Mouse (Mus musculus): ENCODE data around the gene Pjvk. TPM values are rescaled to one million over a fixed set of nuclear protein-coding genes. Genes with fewer than 3 reads are reported as not detected.
A peak's percentile ranks its signal among the peaks of the same experiment; 100 is the strongest.

The Pjvk gene
- polyA plus RNA-seq, 1 experiment from 2014 or later, result 0.65 TPM

DNA sequence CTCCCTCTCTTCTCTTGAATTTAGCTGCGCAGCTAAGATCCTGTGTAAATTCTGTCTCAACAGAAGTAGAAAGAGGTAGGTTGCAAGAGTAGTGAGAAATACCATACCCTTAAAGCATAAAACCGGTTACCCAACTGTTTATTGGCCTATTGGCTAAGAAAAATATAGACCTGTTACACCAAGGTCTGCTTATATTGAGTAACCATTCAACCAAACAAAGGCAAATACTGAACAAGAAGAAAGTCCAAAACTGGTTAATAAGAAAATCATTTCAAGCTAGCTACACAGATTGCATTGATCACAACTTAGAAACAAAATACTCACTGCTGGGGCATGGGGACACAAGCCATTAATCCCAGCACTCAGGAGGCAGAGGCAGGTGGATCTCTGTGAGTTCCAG lies 8.6 kb upstream of the Pjvk start:
- H3K9me3 ChIP-seq, result no peaks in the 10 kb centered on the region
- no peaks in the 10 kb centered on the region for H3K27me3 ChIP-seq (replicated peaks)
- no peak for ATAC-seq (replicated peaks)
- no peak overlapping the region for H3K27ac ChIP-seq
- 98% methylated on average over 2 of the region's 2 CpGs for WGBS
- no peak overlapping the region for H3K4me2 ChIP-seq
- no peaks in the 10 kb centered on the region for H3K4me1 ChIP-seq
- H3K9ac ChIP-seq, result no peak overlapping the region
- no peak overlapping the region for H3K4me3 ChIP-seq
- H3K36me3 ChIP-seq (replicated peaks), result peaks cover 58% of the 10 kb centered on the region

DNA sequence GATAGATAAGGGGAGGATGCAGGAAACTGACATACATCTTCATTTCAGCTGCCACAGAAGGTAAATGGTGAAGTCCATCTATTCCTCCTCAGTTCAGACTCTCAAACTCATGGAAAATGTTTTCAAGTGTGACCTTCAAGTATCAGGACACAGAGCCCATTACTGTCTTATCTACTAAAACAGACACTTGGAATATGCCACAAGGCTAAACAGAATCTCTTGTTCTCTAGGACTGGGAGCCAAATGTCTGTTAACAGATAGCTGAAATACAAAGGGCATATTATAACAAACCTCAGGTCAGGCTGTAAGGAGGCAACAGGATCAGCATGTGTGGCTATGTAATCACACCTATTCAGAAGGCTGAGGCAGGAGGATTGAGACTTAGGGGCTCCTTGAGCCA lies 4.5 kb upstream of the Pjvk start:
- no peak for ATAC-seq (replicated peaks)
- Histone ChIP-seq H3K4me2 (no peak overlapping the region), H3K9ac (no peak overlapping the region), H3K27me3 (replicated peaks) (no peaks in the 10 kb centered on the region), H3K27ac (no peak overlapping the region), H3K4me3 (no peak overlapping the region), H3K36me3 (replicated peaks) (peaks cover 30% of the 10 kb centered on the region), H3K9me3 (no peaks in the 10 kb centered on the region), H3K4me1 (peaks cover 19% of the 10 kb centered on the region)

DNA sequence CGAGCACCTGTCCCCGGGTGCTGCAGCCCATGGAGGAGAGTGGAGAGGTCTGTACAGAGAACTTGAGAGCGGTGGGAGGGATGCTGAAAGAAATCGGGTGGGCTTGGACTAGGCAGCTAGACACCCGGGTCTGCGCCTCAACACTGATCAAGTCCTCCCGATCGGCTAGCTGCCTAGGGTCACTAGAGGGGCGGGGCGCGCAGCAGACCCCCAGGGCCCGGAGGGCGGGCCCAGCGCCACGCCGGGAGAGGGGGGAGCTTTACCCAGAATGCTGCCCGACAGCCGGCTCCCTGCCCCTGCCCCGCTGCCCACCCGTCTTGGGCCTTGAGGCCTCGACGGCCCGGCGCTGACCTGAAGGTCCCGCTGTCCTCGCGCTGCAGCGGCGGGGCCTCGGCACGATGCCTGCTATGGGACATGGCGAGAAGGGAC lies 821 bp upstream of the Pjvk start:
- peak; percentile 65 for ATAC-seq (replicated peaks)
- Histone ChIP-seq H3K9me3 (no peaks in the 10 kb centered on the region), H3K9ac (peak overlapping the region; percentile 79), H3K27ac (peak overlapping the region; percentile 93), H3K36me3 (replicated peaks) (peaks cover 8% of the 10 kb centered on the region; the same call in 1 of the 2 replicates), H3K4me1 (peaks cover 21% of the 10 kb centered on the region), H3K4me3 (peak overlapping the region; percentile 84), H3K4me2 (peak overlapping the region; percentile 61), H3K27me3 (replicated peaks) (no peaks in the 10 kb centered on the region)
- WGBS, result under 1% methylated on average over 32 of the region's 32 CpGs

DNA sequence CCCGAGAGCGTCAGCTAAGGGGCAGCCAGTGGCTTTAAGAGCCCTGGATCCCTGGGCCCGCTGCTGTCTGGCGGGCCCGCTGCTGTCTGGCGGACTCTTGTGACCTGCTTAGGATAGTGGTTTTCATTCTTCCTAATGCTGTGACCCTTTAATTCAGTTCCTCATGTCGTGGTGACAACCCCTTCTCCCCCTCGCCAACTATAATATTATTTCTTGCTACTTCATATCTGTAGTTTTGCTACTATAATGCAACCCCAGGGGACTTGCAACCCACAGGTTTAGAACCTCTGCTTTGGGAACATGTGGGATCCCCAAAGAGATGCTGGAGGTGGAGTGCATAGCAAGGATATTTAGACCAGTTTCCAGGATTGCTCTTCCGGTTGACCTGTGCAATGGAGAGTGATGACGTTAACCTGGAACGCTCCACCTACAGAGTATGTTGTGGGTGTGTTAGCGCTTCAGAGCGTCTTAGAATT lies 428 bp downstream of the Pjvk start:
- Histone ChIP-seq H3K36me3 (replicated peaks) (no peaks in the 10 kb centered on the region), H3K4me2 (peak overlapping the region; percentile 61), H3K9me3 (no peaks in the 10 kb centered on the region), H3K4me3 (peak overlapping the region; percentile 84), H3K4me1 (peaks cover 21% of the 10 kb centered on the region), H3K9ac (peak overlapping the region; percentile 27; the same call in 1 of the 2 replicates), H3K27ac (peak overlapping the region; percentile 93), H3K27me3 (replicated peaks) (no peaks in the 10 kb centered on the region)
- peak; percentile 47 for ATAC-seq (replicated peaks)
- whole genome bisulfite sequencing, result 27% methylated on average over 13 of the region's 13 CpGs

DNA sequence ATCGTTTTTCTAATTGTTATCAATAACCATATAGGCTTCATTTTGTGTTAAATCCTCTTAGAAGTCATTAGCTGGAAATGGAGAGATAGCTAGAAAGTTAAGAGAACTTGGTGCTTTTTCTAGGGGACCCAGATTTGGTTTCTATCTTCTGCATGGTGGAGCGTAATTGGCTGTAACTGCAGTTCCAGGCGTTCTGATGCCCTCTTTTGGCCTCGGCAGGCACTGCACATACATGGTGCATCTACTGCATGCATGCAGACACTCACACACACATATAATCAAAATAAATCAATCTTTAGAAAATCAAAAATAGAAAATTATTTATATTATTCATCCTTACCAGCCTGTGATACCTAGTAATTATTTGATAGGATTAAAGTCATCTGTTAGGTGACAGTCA lies 4.8 kb downstream of the Pjvk start:
- H3K9ac ChIP-seq, result no peak overlapping the region
- no peaks in the 10 kb centered on the region for H3K27me3 ChIP-seq (replicated peaks)
- WGBS, result 92% methylated on average over 4 of the region's 4 CpGs
- H3K9me3 ChIP-seq, result no peaks in the 10 kb centered on the region
- H3K4me1 ChIP-seq, result 0 out of 2 replicates have a peak, but pooled peaks cover 5% of the 10 kb centered on the region
- H3K4me2 ChIP-seq, result no peak overlapping the region
- ATAC-seq (replicated peaks), result no peak
- no peak overlapping the region for H3K4me3 ChIP-seq
- no peak overlapping the region for H3K27ac ChIP-seq
- no peaks in the 10 kb centered on the region for H3K36me3 ChIP-seq (replicated peaks)

DNA sequence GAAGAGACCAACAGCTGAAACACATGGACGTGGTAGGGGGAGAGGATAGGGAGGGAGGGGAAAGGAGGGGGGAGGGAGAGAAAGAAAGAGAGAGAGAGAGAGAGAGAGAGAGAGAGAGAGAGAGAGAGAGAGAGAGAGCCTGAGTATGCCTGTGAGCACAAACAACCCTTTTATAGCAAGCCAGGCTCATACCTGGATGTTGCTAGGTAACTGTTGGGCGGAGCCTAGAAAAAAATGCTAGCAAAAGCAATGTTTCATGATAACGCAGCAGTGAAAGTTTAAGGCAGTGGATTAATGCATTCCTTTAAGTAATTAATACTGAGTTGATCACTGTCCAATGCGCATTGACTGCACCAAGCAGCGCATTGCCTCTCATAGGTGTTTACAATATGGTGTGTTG lies 6.4 kb downstream of the Pjvk start:
- Histone ChIP-seq H3K36me3 (replicated peaks) (no peaks in the 10 kb centered on the region), H3K9me3 (no peaks in the 10 kb centered on the region), H3K27ac (no peak overlapping the region), H3K27me3 (replicated peaks) (no peaks in the 10 kb centered on the region), H3K4me1 (no peaks in the 10 kb centered on the region), H3K4me2 (no peak overlapping the region), H3K9ac (no peak overlapping the region), H3K4me3 (no peak overlapping the region)
- WGBS, result 76% methylated on average over 5 of the region's 5 CpGs
- no peak for ATAC-seq (replicated peaks)

DNA sequence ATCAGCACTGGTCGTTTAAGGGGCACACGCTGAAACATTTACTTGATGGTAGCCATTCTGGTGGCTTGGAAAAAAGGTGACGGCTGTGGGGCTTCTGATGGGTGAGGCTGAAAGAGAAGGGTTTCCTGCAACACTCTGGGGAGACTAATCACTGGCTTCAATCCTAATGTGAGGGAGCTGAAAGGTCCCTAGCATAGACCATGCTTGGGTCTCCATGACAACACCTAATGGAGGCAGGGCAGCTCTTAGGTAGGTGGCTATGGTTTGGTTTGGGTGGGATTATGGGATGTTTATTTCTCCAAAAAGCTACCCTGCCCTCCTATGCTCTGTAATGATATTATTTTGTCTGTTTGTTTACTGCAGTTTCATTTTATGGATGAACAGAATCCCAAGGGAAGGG lies 7.2 kb downstream of the Pjvk start:
- Histone ChIP-seq H3K27me3 (replicated peaks) (no peaks in the 10 kb centered on the region), H3K36me3 (replicated peaks) (no peaks in the 10 kb centered on the region), H3K4me2 (no peak overlapping the region), H3K9ac (no peak overlapping the region), H3K4me3 (no peak overlapping the region), H3K4me1 (no peaks in the 10 kb centered on the region), H3K9me3 (no peaks in the 10 kb centered on the region), H3K27ac (no peak overlapping the region)
- 0 out of 2 replicates have a peak, but pooled peaks have one; percentile 46 for ATAC-seq (replicated peaks)
- 79% methylated on average over 3 of the region's 3 CpGs for WGBS

DNA sequence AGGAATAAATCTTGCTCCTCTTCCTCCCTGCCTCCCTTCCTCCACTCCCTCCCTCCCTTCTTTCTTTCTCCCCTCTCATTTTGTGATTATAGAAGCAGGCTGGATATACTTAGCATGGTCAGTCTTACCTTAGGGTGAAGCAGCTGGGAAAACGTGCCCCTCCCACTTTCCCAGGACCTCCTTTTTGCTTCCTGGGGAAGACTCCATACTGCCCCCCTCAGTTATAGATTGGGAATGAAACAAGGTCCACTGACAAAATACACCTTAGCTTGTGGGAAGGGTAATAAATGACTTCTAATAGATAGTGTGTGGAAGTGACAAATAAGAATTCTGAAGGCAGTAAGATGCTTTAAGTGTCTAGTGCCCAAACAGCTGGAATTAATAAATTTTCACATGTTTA lies 7.7 kb downstream of the Pjvk start:
- Histone ChIP-seq H3K27ac (no peak overlapping the region), H3K4me1 (no peaks in the 10 kb centered on the region), H3K4me3 (no peak overlapping the region), H3K9ac (no peak overlapping the region), H3K27me3 (replicated peaks) (no peaks in the 10 kb centered on the region), H3K4me2 (no peak overlapping the region), H3K36me3 (replicated peaks) (no peaks in the 10 kb centered on the region), H3K9me3 (no peaks in the 10 kb centered on the region)
- 14% methylated on average over 1 of the region's 1 CpGs for WGBS
- ATAC-seq (replicated peaks), result no peak

DNA sequence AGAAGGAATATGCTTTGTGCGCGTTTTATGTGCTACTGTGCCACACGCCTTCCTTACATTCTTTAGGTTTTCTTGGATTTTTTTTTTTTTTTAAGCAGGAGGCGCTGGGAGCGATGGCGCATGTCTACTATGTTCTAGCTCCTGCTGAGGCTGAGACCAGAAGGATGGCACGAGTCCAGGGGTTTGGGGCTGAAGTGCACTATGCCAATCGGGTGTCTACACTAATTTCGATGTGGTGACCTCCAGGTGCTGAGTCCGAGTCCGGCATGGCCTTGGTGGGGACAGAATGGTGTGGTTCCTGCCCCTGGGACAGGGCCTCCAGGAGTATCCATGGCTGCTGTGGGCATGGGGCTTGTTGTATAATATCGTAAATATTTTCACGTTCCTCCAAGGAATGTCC lies 10.3 kb downstream of the Pjvk start:
- Histone ChIP-seq H3K4me3 (no peak overlapping the region), H3K9ac (no peak overlapping the region), H3K4me2 (no peak overlapping the region), H3K9me3 (no peaks in the 10 kb centered on the region), H3K4me1 (no peaks in the 10 kb centered on the region), H3K36me3 (replicated peaks) (no peaks in the 10 kb centered on the region), H3K27me3 (replicated peaks) (no peaks in the 10 kb centered on the region), H3K27ac (no peak overlapping the region)
- ATAC-seq (replicated peaks), result no peak
- 84% methylated on average over 13 of the region's 13 CpGs for WGBS

DNA sequence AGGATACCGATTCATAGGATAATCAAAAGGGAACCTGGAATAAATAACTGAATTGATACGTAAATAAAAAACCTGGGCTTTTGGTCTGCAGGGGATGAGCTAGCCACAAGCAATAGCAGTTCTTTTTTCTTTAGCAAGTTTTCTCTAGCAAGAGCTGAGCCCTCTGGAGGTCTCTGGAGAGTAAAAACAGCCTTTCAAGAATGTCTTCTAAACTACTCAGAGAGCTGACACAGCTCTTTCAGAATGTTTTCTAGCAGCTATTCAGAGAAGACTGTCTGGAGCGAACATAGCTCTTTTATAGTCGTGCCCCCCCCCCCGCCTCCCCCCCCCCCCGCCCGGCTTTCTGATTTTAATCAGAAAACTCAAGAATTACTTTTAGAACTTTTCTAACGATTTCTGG lies 11.1 kb downstream of the Pjvk start:
- Histone ChIP-seq H3K9ac (no peak overlapping the region), H3K9me3 (no peaks in the 10 kb centered on the region), H3K27me3 (replicated peaks) (no peaks in the 10 kb centered on the region), H3K4me2 (no peak overlapping the region), H3K36me3 (replicated peaks) (no peaks in the 10 kb centered on the region), H3K4me3 (no peak overlapping the region), H3K27ac (no peak overlapping the region), H3K4me1 (no peaks in the 10 kb centered on the region)
- 60% methylated on average over 5 of the region's 8 CpGs for WGBS
- no peak for ATAC-seq (replicated peaks)

DNA sequence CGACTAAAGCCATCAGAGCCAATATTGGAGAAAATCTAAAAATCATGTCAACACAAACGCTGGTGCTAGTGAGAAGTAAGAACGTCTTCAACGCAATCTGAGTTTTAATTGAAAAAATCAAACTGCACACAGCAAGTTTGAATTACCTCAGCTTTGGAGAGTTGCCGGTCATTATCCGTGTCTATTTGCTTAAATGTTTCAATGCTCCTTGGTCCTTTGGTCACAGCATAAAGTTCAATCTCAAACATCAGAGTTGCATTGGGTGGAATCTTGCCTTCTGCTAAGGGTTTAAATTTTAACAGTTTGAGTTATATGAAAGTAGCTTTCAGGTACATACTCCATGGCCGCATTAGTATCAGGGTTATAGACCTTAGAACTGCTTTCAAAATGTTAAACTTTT lies 17.3 kb downstream of the Pjvk start:
- Histone ChIP-seq H3K9me3 (no peaks in the 10 kb centered on the region), H3K27me3 (replicated peaks) (no peaks in the 10 kb centered on the region), H3K4me1 (peaks cover 3% of the 10 kb centered on the region; the same call in 1 of the 2 replicates), H3K4me2 (no peak overlapping the region), H3K9ac (no peak overlapping the region), H3K36me3 (replicated peaks) (no peaks in the 10 kb centered on the region), H3K27ac (no peak overlapping the region), H3K4me3 (no peak overlapping the region)
- 99% methylated on average over 7 of the region's 7 CpGs for WGBS
- no peak for ATAC-seq (replicated peaks)

DNA sequence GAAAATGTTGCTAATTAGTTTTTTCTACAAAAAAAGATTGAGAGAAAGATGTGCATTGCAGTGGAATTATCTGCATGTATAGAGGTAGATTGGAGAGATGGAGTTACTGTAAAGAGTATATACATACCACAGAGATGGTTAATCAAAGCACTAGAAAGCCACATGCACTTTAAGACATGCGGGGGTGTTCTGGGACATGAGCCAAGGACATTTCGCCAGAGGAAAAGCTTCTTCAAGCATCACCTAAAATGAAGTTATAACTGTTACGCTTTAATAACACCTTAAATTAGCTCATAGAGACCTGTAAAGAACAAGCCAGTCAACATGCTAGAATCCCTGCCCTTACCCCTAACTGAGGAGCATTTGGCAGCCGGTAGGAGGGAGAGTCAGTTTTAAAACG lies 18.9 kb downstream of the Pjvk start:
- Histone ChIP-seq H3K4me2 (no peak overlapping the region), H3K27ac (no peak overlapping the region), H3K27me3 (replicated peaks) (no peaks in the 10 kb centered on the region), H3K4me3 (no peak overlapping the region), H3K4me1 (peaks cover 10% of the 10 kb centered on the region), H3K36me3 (replicated peaks) (no peaks in the 10 kb centered on the region), H3K9ac (no peak overlapping the region), H3K9me3 (no peaks in the 10 kb centered on the region)
- no peak for ATAC-seq (replicated peaks)
- 85% methylated on average over 5 of the region's 5 CpGs for WGBS

DNA sequence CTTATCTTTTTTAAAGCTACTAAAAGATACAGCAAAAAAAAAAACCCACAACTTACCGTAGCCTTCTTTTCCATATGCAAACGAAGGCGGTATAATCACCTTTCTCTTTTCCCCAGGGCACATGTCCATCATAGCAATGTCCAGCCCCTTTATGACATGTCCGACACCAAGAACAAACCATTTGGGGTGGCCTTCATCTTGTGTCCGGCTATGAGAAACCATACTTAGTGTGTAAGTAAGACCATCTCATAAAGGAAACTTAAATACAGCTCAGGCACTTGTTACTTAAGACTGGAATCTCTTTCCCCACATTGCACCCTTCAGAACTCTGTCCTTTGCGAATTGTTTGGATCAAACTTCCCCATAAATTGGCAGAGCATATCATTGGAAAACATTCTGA lies 23.4 kb downstream of the Pjvk start:
- Histone ChIP-seq H3K9me3 (no peaks in the 10 kb centered on the region), H3K27me3 (replicated peaks) (no peaks in the 10 kb centered on the region), H3K9ac (no peak overlapping the region), H3K27ac (no peak overlapping the region), H3K4me3 (peak overlapping the region; percentile 41), H3K36me3 (replicated peaks) (no peaks in the 10 kb centered on the region), H3K4me2 (peak overlapping the region; percentile 57), H3K4me1 (peaks cover 21% of the 10 kb centered on the region)
- WGBS, result 83% methylated on average over 6 of the region's 6 CpGs
- ATAC-seq (replicated peaks), result no peak

All from midbrain, embryonic 15.5 days (tissue).